Mouse (Mus musculus): ENCODE results near the gene Wdr76.
"Not testable (repeated sequence)": the region's sequence is repeated elsewhere in the genome, so short reads cannot be mapped to it uniquely, and the experiment has no call there.

The Wdr76 gene

GRCm38 (mm10) chr2:121518711-121519110, 12.2 kb downstream of the Wdr76 start:
- DNase-seq (ENCODE audit: low spot score) = not testable (repeated sequence)

- no peak for DNase-seq (ENCODE audit: low spot score)
Observed at GRCm38 (mm10) chr2:121522006-121522405, 15.5 kb downstream of the Wdr76 start.

- DNase-seq (ENCODE audit: low spot score) = not testable (repeated sequence)
Observed at GRCm38 (mm10) chr2:121522830-121523229, 16.3 kb downstream of the Wdr76 start.

- DNase-seq (ENCODE audit: low spot score) = no peak
Observed at GRCm38 (mm10) chr2:121525056-121525455, 18.5 kb downstream of the Wdr76 start.

- no peak for DNase-seq (ENCODE audit: low spot score)
Observed at GRCm38 (mm10) chr2:121544829-121545228, 38.3 kb downstream of the Wdr76 start.

- DNase-seq (ENCODE audit: low spot score) = no peak
Observed at GRCm38 (mm10) chr2:121549630-121550029, 43.1 kb downstream of the Wdr76 start.

- no peak for DNase-seq (ENCODE audit: low spot score)
Observed at GRCm38 (mm10) chr2:121551271-121551670, 44.7 kb downstream of the Wdr76 start.

- no peak for DNase-seq (ENCODE audit: low spot score)
Observed at GRCm38 (mm10) chr2:121563117-121563516, 56.6 kb downstream of the Wdr76 start.

GRCm38 (mm10) chr2:121565911-121566310, 59.4 kb downstream of the Wdr76 start:
- DNase-seq (ENCODE audit: low spot score) = no peak

GRCm38 (mm10) chr2:121570049-121570448, 63.5 kb downstream of the Wdr76 start:
- no peak for DNase-seq (ENCODE audit: low spot score)

GRCm38 (mm10) chr2:121570999-121571655, 64.6 kb downstream of the Wdr76 start:
- DNase-seq (ENCODE audit: low spot score) = no peak

- DNase-seq (ENCODE audit: low spot score) = peak; percentile 77
Observed at GRCm38 (mm10) chr2:121571780-121572179, 65.3 kb downstream of the Wdr76 start.

GRCm38 (mm10) chr2:121574066-121574630, 67.6 kb downstream of the Wdr76 start:
- no peak for DNase-seq (ENCODE audit: low spot score)

- DNase-seq (ENCODE audit: low spot score) = no peak
Observed at GRCm38 (mm10) chr2:121575741-121576201, 69.2 kb downstream of the Wdr76 start.

GRCm38 (mm10) chr2:121582809-121583376, 76.4 kb downstream of the Wdr76 start:
- no peak for DNase-seq (ENCODE audit: low spot score)

- DNase-seq (ENCODE audit: low spot score) = no peak
Observed at GRCm38 (mm10) chr2:121583468-121584116, 77.1 kb downstream of the Wdr76 start.

- no peak for DNase-seq (ENCODE audit: low spot score)
Observed at GRCm38 (mm10) chr2:121584705-121585104, 78.2 kb downstream of the Wdr76 start.

- DNase-seq (ENCODE audit: low spot score) = no peak
Observed at GRCm38 (mm10) chr2:121587523-121588308, 81.2 kb downstream of the Wdr76 start.

- DNase-seq (ENCODE audit: low spot score) = no peak
Observed at GRCm38 (mm10) chr2:121588309-121588694, 81.8 kb downstream of the Wdr76 start.

- DNase-seq (ENCODE audit: low spot score) = no peak
Observed at GRCm38 (mm10) chr2:121594131-121594530, 87.6 kb downstream of the Wdr76 start.
